Mouse (Mus musculus) kidney, postnatal 25 days (tissue): ENCODE measurements at regions not wholly inside any gene's neighbourhood (a gene's known extent, or its start where the extent isn't known, plus 50 kb on each side); places are given as distances from the start of the nearest gene placed in this dataset.

Experiments used
- DNase-seq, 2 experiments: peaks; one replicate each; pipeline ENCODE4 v3.0.0; 2021; ENCODE audit warnings: mixed read lengths in 2 of 2

GRCm38 (mm10) chr6:94807216-94807615, 107.3 kb upstream of the Lrig1 start:
- no peak for DNase-seq

- DNase-seq: no peak
Observed at GRCm38 (mm10) chr6:94806481-94807160, 106.7 kb upstream of the Lrig1 start.

- no peak for DNase-seq
Observed at GRCm38 (mm10) chr6:94805685-94806084, 105.7 kb upstream of the Lrig1 start.

- DNase-seq: no peak
Observed at GRCm38 (mm10) chr6:94804284-94804815, 104.4 kb upstream of the Lrig1 start.

- DNase-seq: no peak
Observed at GRCm38 (mm10) chr6:94801039-94801438, 101.1 kb upstream of the Lrig1 start.

- no peak for DNase-seq
Observed at GRCm38 (mm10) chr6:94798545-94799211, 98.7 kb upstream of the Lrig1 start.

- no peak for DNase-seq
Observed at GRCm38 (mm10) chr6:94795442-94795841, 95.5 kb upstream of the Lrig1 start.

GRCm38 (mm10) chr6:94793555-94793954, 93.6 kb upstream of the Lrig1 start:
- DNase-seq: no peak

- DNase-seq: no peak
Observed at GRCm38 (mm10) chr6:94792312-94792711, 92.4 kb upstream of the Lrig1 start.

- peak; percentile 75 to 76 for DNase-seq
Observed at GRCm38 (mm10) chr6:94789308-94789763, 89.4 kb upstream of the Lrig1 start.

GRCm38 (mm10) chr6:94783471-94783870, 83.5 kb upstream of the Lrig1 start:
- DNase-seq: no peak

- no peak for DNase-seq
Observed at GRCm38 (mm10) chr6:94780621-94781020, 80.7 kb upstream of the Lrig1 start.

- DNase-seq: peak; percentile 32 to 84
Observed at GRCm38 (mm10) chr6:94779854-94780253, 79.9 kb upstream of the Lrig1 start.

GRCm38 (mm10) chr6:94779213-94779612, 79.3 kb upstream of the Lrig1 start:
- DNase-seq: no peak

- no peak for DNase-seq
Observed at GRCm38 (mm10) chr6:94778797-94779196, 78.8 kb upstream of the Lrig1 start.

- no peak for DNase-seq
Observed at GRCm38 (mm10) chr6:94776585-94776984, 76.6 kb upstream of the Lrig1 start.

- DNase-seq: no peak
Observed at GRCm38 (mm10) chr6:94774871-94775270, 74.9 kb upstream of the Lrig1 start.

- no peak for DNase-seq
Observed at GRCm38 (mm10) chr6:94773604-94774486, 73.9 kb upstream of the Lrig1 start.

- no peak for DNase-seq
Observed at GRCm38 (mm10) chr6:94772868-94773603, 73.1 kb upstream of the Lrig1 start.

GRCm38 (mm10) chr6:94772391-94772790, 72.4 kb upstream of the Lrig1 start:
- no peak for DNase-seq

GRCm38 (mm10) chr6:94768230-94768629, 68.3 kb upstream of the Lrig1 start:
- no peak for DNase-seq

- no peak for DNase-seq
Observed at GRCm38 (mm10) chr6:94765724-94766123, 65.8 kb upstream of the Lrig1 start.
